Mouse (Mus musculus) cortical plate, adult 2 months (tissue): ENCODE measurements around the gene Txnrd1.

ENCODE experiments used
- CTCF ChIP-seq: fragments of 200-500 bp; IDR thresholded peaks from 2 replicates; pipeline ENCODE4 v1.5.1; 2011; ENCODE audit warnings: mild to moderate bottlenecking, control low read depth, low read length; ENCODE audit not compliant: insufficient read depth; ENCODE audit errors: extremely low read depth
- POLR2A ChIP-seq: fragments of 200-500 bp; IDR thresholded peaks from 2 replicates; pipeline ENCODE4 v1.6.1; 2011; ENCODE audit warnings: mild to moderate bottlenecking, low read length, control low read depth; ENCODE audit not compliant: insufficient read depth; ENCODE audit errors: extremely low read depth

DNA sequence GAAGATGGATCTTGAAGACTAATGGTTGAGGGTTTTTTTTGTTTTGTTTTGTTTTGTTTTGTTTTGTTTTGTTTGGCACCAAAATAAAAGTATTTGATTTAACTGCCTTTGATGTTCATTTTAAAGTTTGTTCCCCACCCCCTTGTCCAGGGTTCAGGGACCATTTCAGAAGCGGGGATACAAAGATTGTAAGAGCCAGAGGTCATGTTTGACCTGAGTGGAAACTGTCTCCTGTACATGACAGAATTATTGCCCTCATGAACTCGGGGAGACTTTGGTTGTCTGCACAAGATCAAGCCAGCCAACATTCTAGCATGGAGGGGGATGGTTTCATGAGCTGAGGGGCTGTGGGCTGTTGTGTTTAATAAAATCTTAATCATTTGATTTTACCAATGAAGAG is 41.4 kb upstream of the Txnrd1 start:
- TF ChIP-seq CTCF = no peak
- TF ChIP-seq POLR2A = no peak
